Mouse (Mus musculus): ENCODE measurements at regions not wholly inside any gene's neighbourhood (a gene's known extent, or its start where the extent isn't known, plus 50 kb on each side); places are given as distances from the start of the nearest gene placed in this dataset.

DNA sequence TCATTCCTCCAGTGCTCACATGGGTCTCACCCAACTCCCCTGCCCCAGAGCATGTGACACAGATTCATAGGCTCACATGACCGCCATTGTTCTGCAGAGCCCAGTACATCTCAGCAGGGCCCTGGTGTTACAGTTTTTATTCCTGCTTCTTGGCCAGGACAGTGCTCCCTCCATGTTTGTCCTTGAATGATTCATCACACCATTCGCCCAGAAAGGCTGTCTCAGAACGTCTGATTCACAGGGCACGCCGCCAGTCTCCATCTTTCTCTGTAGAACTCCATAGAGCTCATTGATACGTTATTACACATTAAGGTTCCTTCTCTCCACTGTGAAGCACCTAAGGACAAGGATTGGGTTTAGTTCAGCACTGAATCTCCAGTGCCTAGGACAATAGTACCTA is 79.9 kb upstream of the Otud4 start:
- no peak for ATAC-seq (ENCODE audit: low FRiP score, low read depth)
- Histone ChIP-seq H3K36me3 (no peaks in the 10 kb centered on the region), H3K9ac (no peak overlapping the region), H3K4me3 (no peak overlapping the region), H3K27ac (replicated peaks) (no peak overlapping the region), H3K4me2 (no peak overlapping the region), H3K4me1 (replicated peaks) (peaks cover 3% of the 10 kb centered on the region; the same call in 1 of the 2 replicates), H3K9me3 (no peaks in the 10 kb centered on the region), H3K27me3 (no peaks in the 10 kb centered on the region)
- WGBS, result 90% methylated on average over 6 of the region's 6 CpGs

DNA sequence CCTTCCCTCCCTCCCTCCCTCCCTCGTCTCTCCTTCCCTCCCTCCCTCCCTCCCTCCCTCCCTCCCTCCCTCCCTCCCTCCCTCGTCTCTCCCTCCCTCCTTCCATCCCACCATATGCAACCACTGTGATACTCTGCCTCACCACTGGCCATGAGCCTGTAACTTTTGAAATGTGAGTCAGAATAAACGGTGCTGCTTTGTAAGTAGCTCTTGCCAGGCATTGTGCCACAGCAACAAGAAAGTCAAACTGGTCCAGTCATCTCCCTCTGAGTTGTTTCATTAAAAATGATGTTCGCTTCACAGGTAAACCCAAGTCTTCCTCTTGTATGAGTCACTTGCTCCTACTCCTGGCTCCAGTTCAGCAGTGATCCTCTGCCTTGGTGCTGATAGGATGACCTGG is 85.1 kb upstream of the Otud4 start:
- H3K9ac ChIP-seq, result no peak overlapping the region
- WGBS, result 90% methylated on average over 2 of the region's 4 CpGs
- no peaks in the 10 kb centered on the region for H3K27me3 ChIP-seq
- no peaks in the 10 kb centered on the region for H3K9me3 ChIP-seq
- ATAC-seq (ENCODE audit: low FRiP score, low read depth), result no peak
- no peaks in the 10 kb centered on the region for H3K4me1 ChIP-seq (replicated peaks)
- no peak overlapping the region for H3K4me2 ChIP-seq
- H3K27ac ChIP-seq (replicated peaks), result no peak overlapping the region
- no peaks in the 10 kb centered on the region for H3K36me3 ChIP-seq
- H3K4me3 ChIP-seq, result no peak overlapping the region

DNA sequence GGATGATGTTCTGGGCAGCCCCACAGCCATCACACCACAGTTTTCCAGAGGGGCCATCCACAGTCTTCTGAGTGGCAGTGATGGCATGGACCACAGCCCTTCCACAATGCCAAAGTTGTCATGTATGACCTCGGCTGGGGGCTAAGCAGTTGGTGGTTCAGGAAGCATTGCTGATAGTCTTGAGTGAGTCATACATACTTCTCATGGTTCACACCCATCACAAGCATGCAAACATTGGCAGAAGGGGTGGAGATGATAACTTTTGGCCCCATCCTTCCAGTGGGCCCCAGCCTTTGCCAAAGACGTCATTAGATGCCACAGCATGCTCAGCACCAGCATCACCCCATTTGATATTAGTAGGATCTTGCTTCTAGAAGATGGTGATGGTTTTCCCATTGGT is 89.3 kb upstream of the Otud4 start:
- no peaks in the 10 kb centered on the region for H3K4me1 ChIP-seq (replicated peaks)
- ATAC-seq (ENCODE audit: low FRiP score, low read depth), result no peak
- H3K36me3 ChIP-seq, result no peaks in the 10 kb centered on the region
- H3K4me2 ChIP-seq, result no peak overlapping the region
- WGBS, result 91% methylated on average over 2 of the region's 2 CpGs
- H3K9ac ChIP-seq, result no peak overlapping the region
- no peaks in the 10 kb centered on the region for H3K27me3 ChIP-seq
- no peak overlapping the region for H3K27ac ChIP-seq (replicated peaks)
- no peak overlapping the region for H3K4me3 ChIP-seq
- H3K9me3 ChIP-seq, result no peaks in the 10 kb centered on the region

DNA sequence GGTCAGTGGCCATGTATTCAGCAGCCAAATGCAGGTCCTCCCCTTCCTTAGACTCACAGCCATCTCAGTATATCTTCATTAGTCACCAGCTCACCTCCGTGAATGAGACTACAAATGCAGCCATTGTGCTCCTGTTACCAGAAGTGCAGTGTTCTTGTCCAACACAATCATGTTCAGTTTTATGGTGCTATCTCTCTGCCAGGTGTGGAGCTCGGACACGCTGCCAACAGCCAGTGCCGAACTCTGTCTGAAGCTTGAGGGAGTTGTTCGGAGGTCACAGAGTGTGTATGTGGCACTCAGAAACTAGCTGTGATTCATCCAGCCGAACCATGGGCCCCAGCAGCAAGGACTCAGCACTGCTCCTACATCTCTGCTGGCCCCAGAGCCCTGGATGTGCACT is 91.3 kb upstream of the Otud4 start:
- 83% methylated on average over 6 of the region's 6 CpGs for WGBS
- no peak overlapping the region for H3K4me2 ChIP-seq
- no peak overlapping the region for H3K9ac ChIP-seq
- H3K27me3 ChIP-seq, result no peaks in the 10 kb centered on the region
- H3K27ac ChIP-seq (replicated peaks), result no peak overlapping the region
- H3K4me1 ChIP-seq (replicated peaks), result no peaks in the 10 kb centered on the region
- H3K36me3 ChIP-seq, result no peaks in the 10 kb centered on the region
- no peak for ATAC-seq (ENCODE audit: low FRiP score, low read depth)
- H3K4me3 ChIP-seq, result no peak overlapping the region
- H3K9me3 ChIP-seq, result no peaks in the 10 kb centered on the region

DNA sequence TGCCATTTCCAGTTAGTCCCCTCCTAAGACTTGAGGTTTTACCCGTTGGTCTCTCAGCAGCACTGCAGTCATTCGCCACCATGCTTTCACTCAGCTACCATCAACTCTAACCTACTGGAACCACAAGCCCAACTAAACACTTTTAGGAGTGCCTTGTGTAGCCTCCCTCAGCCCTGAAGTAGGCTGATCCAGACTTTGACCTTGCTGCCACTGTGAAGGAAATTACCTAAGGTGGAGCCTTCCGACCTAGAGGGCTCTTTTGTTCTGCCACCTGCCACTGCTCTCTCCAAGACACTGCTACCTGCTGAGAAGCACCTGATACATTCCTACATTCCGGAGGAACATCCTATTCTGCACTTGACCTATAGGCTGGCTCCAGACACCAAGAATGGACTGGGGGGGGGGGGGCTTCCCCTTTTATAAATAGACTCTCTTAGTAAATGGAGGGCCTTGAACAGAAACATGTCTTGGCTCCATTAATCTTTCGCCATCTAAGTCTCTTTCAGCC is 93.5 kb upstream of the Otud4 start:
- H3K27me3 ChIP-seq, result no peaks in the 10 kb centered on the region
- H3K4me1 ChIP-seq (replicated peaks), result no peaks in the 10 kb centered on the region
- no peaks in the 10 kb centered on the region for H3K36me3 ChIP-seq
- H3K9me3 ChIP-seq, result no peaks in the 10 kb centered on the region
- H3K4me2 ChIP-seq, result no peak overlapping the region
- no peak overlapping the region for H3K9ac ChIP-seq
- WGBS, result 84% methylated on average over 5 of the region's 5 CpGs
- no peak for ATAC-seq (ENCODE audit: low FRiP score, low read depth)
- H3K27ac ChIP-seq (replicated peaks), result no peak overlapping the region
- H3K4me3 ChIP-seq, result no peak overlapping the region

DNA sequence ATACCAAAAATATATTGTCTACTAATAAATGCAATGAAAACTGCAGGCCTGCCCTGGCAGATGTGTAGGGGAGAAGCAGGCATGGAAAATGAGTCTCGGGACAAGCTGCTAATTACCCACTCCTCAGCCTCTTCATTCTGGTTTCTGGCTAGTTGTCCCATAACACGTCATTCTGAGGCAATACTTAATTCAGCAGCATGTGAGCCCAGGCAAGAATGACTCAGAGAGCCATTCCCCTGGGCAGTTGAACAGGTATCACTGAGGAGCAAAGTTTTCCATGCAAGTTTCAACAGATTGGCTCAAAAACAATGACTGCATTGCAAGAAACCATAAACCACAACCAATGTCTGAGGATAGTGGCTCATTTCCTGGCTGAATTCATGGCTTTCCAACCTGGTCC is 97.0 kb upstream of the Otud4 start:
- H3K9ac ChIP-seq, result no peak overlapping the region
- no peaks in the 10 kb centered on the region for H3K27me3 ChIP-seq
- H3K4me2 ChIP-seq, result no peak overlapping the region
- no peak overlapping the region for H3K4me3 ChIP-seq
- H3K36me3 ChIP-seq, result no peaks in the 10 kb centered on the region
- WGBS, result 77% methylated on average over 2 of the region's 2 CpGs
- no peaks in the 10 kb centered on the region for H3K9me3 ChIP-seq
- no peaks in the 10 kb centered on the region for H3K4me1 ChIP-seq (replicated peaks)
- H3K27ac ChIP-seq (replicated peaks), result no peak overlapping the region
- ATAC-seq (ENCODE audit: low FRiP score, low read depth), result no peak

DNA sequence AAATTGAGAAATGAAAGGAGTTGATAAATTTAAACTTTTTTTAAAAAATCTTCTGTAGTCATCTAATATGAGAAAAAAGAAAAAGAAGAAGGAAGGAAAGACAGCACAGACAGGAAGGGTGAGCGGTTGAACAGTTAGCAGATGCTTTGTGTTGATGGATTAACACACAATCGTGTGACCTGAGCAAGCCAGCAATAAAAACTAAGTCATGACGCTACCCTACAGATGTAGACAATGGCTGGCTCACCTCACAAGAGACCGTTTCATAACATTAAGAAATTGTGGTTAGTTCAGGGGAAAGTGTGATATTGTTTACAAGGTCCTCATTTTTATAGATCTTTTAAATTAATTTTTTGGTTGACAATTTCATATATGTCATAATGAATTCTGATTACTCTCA is 99.4 kb upstream of the Otud4 start:
- H3K27ac ChIP-seq (replicated peaks), result no peak overlapping the region
- no peak for ATAC-seq (ENCODE audit: low FRiP score, low read depth)
- no peak overlapping the region for H3K9ac ChIP-seq
- H3K4me2 ChIP-seq, result no peak overlapping the region
- no peaks in the 10 kb centered on the region for H3K9me3 ChIP-seq
- H3K4me3 ChIP-seq, result no peak overlapping the region
- WGBS, result 90% methylated on average over 4 of the region's 4 CpGs
- no peaks in the 10 kb centered on the region for H3K4me1 ChIP-seq (replicated peaks)
- no peaks in the 10 kb centered on the region for H3K27me3 ChIP-seq
- H3K36me3 ChIP-seq, result no peaks in the 10 kb centered on the region

DNA sequence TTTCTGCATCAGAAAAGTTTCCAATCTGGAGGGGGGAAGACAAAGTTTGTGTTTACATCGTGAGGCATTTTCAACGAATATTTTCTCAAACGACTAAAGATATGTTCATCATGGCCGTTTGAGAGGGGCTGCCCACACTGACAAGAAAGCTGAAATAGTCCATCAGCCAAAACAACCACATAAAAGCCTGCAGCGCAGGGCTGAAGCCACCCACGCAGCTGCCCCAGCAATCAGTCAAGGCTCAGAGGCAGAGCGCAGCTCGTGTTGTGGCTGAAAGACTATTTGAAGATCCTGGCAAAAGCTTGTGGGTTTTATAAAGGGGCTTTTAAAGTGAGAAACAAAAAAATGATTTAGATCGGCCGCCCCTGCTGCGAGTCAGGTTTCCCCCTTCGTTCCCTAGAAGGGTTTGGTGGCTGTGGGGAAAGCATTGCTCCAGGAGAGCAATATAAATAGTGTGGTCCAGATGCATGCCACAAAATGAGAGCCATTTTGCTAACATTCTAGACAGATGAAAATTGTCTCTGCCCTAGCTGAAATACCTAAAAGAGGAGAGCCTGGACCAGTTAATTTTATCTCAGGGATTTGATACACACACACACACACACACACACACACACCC is 105.0 kb upstream of the Otud4 start:
- Histone ChIP-seq H3K27ac (replicated peaks) (no peak overlapping the region), H3K4me1 (replicated peaks) (no peaks in the 10 kb centered on the region), H3K4me3 (no peak overlapping the region), H3K27me3 (no peaks in the 10 kb centered on the region), H3K9ac (no peak overlapping the region), H3K36me3 (no peaks in the 10 kb centered on the region), H3K9me3 (no peaks in the 10 kb centered on the region), H3K4me2 (no peak overlapping the region)
- WGBS, result 64% methylated on average over 12 of the region's 12 CpGs
- ATAC-seq (ENCODE audit: low FRiP score, low read depth), result no peak

- H3K27ac ChIP-seq (replicated peaks), result no peak overlapping the region
- no peak overlapping the region for H3K9ac ChIP-seq
- no peaks in the 10 kb centered on the region for H3K36me3 ChIP-seq
- no peak overlapping the region for H3K4me3 ChIP-seq
- ATAC-seq (ENCODE audit: low FRiP score, low read depth), result no peak
- no peaks in the 10 kb centered on the region for H3K4me1 ChIP-seq (replicated peaks)
- H3K4me2 ChIP-seq, result no peak overlapping the region
- H3K27me3 ChIP-seq, result no peaks in the 10 kb centered on the region
- 24% methylated on average over 4 of the region's 4 CpGs for WGBS
- H3K9me3 ChIP-seq, result no peaks in the 10 kb centered on the region
These were observed 109.9 kb upstream of the Otud4 start for GRCm38 (mm10) chr8:79529556-79529955.

DNA sequence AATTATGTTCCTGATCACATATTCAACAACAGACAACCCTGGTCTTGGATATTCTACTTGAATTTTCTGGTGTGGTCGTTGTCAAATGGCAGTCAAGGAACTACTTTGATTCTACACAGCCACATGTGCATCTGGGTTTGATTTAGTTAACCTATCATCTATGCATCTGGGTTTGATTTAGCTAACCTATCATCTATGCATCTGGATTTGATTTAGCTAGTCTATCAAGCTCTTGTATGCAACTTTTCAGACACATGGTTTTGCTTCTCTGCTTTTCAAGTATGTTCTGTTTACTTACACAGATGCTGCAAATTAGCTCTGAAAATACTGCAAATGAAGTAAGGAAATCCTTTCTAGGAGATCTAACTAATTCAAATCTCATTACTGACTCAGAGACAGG is 117.4 kb upstream of the Otud4 start:
- H3K4me2 ChIP-seq, result no peak overlapping the region
- H3K4me1 ChIP-seq (replicated peaks), result no peaks in the 10 kb centered on the region
- no peak for ATAC-seq (ENCODE audit: low FRiP score, low read depth)
- H3K27me3 ChIP-seq, result no peaks in the 10 kb centered on the region
- H3K9ac ChIP-seq, result no peak overlapping the region
- no peaks in the 10 kb centered on the region for H3K9me3 ChIP-seq
- H3K27ac ChIP-seq (replicated peaks), result no peak overlapping the region
- no peaks in the 10 kb centered on the region for H3K36me3 ChIP-seq
- no peak overlapping the region for H3K4me3 ChIP-seq
- WGBS, result 72% methylated on average over 1 of the region's 1 CpGs

DNA sequence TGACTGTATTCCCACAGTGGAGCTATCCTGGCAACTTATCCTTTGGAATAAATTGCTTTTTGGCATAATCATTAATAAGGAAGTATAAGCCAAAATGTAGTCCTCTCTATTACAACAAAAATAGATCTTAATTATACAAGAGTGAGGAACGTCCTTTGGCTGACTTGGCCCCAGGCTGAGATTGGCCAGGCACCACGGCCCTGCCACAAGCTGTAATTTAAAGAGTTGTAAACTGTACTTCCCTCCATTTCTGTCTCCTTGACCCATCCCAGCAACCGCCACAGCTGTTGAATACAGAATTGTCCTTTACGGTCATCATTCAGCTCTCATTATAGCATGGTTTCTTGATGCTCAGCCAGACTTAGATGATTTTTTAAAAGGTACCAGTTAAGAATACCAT is 119.6 kb upstream of the Smad1 start:
- 88% methylated on average over 4 of the region's 4 CpGs for WGBS
- H3K4me1 ChIP-seq (replicated peaks), result no peaks in the 10 kb centered on the region

DNA sequence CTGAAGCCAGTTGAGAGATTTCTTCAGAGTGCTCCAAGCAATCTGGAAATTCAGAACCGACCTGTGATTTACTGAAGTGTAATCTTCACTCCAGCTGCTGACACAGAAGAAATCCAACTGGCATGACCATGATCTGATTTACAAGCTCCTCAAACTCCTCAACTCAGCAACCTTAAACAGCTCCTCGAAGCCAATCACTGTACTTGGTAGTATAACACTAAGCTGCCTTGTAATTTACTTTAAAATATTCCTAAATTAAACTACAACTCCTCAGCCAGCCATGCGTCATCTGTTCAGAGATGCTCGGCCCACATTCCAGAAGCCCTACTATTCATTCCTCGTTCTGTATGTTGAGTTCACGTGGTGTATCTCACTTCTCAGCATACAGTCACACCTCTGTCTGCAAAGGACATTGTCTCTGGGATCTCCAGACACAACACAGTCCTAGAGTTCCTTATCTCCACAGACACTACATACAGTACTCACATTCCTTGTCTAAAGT is 116.0 kb upstream of the Smad1 start:
- H3K36me3 ChIP-seq, result no peaks in the 10 kb centered on the region
- WGBS, result 86% methylated on average over 6 of the region's 6 CpGs
- H3K4me3 ChIP-seq, result no peak overlapping the region
- no peak overlapping the region for H3K27ac ChIP-seq (replicated peaks)
- no peak overlapping the region for H3K9ac ChIP-seq
- H3K4me2 ChIP-seq, result no peak overlapping the region
- H3K4me1 ChIP-seq (replicated peaks), result no peaks in the 10 kb centered on the region
- no peak for ATAC-seq (ENCODE audit: low FRiP score, low read depth)
- H3K27me3 ChIP-seq, result no peaks in the 10 kb centered on the region
- peaks cover 8% of the 10 kb centered on the region for H3K9me3 ChIP-seq

More for the DNA sequence above, 119.6 kb upstream of the Smad1 start:
- H3K9ac ChIP-seq, result no peak overlapping the region
- H3K4me3 ChIP-seq, result no peak overlapping the region
- no peaks in the 10 kb centered on the region for H3K27me3 ChIP-seq
- no peak for ATAC-seq (ENCODE audit: low FRiP score, low read depth)
- no peak overlapping the region for H3K4me2 ChIP-seq
- H3K27ac ChIP-seq (replicated peaks), result no peak overlapping the region
- no peaks in the 10 kb centered on the region for H3K36me3 ChIP-seq
- no peaks in the 10 kb centered on the region for H3K9me3 ChIP-seq

DNA sequence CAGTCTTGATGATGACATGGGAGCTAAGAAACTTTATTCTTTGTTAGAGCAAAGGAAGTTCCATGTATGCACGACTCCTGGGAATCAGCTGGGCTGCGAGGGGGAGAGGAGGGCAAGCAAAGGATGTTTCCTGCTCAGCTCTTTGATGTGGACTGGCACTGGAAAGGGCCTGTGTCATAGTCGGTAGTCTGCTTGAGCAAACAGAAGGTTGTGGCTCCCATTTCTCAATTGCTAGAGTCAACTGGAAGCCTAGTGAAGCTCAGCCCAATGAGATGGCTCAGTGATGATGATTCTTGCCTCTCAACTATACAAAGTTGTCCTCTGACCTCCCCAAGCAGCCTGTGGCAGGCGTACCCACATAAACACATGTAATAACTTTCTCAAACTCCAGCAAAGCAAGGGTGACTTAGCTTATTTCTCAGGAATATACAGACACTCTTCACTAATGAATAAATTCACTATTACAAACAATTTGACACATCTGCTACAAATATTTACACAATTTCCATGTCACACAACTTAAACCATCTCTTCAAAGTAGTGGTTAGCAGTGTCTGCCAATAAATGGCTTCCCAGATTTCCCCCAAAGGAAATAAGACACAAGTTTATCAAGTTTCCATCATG is 115.4 kb upstream of the Smad1 start:
- Histone ChIP-seq H3K36me3 (no peaks in the 10 kb centered on the region), H3K4me3 (no peak overlapping the region), H3K27me3 (no peaks in the 10 kb centered on the region), H3K4me2 (no peak overlapping the region), H3K9me3 (peaks cover 8% of the 10 kb centered on the region), H3K9ac (no peak overlapping the region), H3K27ac (replicated peaks) (no peak overlapping the region), H3K4me1 (replicated peaks) (no peaks in the 10 kb centered on the region)
- no peak for ATAC-seq (ENCODE audit: low FRiP score, low read depth)
- WGBS, result 83% methylated on average over 4 of the region's 4 CpGs

All from hindbrain, embryonic 15.5 days (tissue).